Mouse (Mus musculus) heart, embryonic 13.5 days (tissue): ENCODE measurements at regions not wholly inside any gene's neighbourhood (a gene's known extent, or its start where the extent isn't known, plus 50 kb on each side); places are given as distances from the start of the nearest gene placed in this dataset.

Source experiments
- ATAC-seq: fragments of 200-750 bp; cut with Nextera tagmentation; 2 replicates; pipeline ENCODE4 v1.8.0; 2017; ENCODE audit warnings: moderate TSS enrichment; ENCODE audit not compliant: insufficient number of reproducible peaks, low FRiP score, low TSS enrichment; ENCODE audit errors: extremely low read depth
- H3K27ac ChIP-seq: fragments of 300-500 bp; sonication (generic); replicated peaks from 2 replicates; pipeline ENCODE4 v1.5.1; 2015; ENCODE audit warnings: moderate library complexity, mild to moderate bottlenecking, inconsistent platforms
- H3K27me3 ChIP-seq: fragments of 300-500 bp; sonication (generic); replicated peaks from 2 replicates; pipeline ENCODE4 v1.6.1; 2015; ENCODE audit warnings: mild to moderate bottlenecking, inconsistent platforms
- H3K36me3 ChIP-seq: fragments of 300-500 bp; sonication (generic); 2 replicates; pipeline ENCODE4 v1.6.1; 2015; ENCODE audit warnings: mild to moderate bottlenecking, inconsistent platforms
- H3K4me1 ChIP-seq: fragments of 300-500 bp; sonication (generic); 2 replicates; pipeline ENCODE4 v1.6.1; 2015; ENCODE audit warnings: inconsistent platforms
- H3K4me2 ChIP-seq: fragments of 300-500 bp; sonication (generic); 2 replicates; pipeline ENCODE4 v1.6.1; 2015; ENCODE audit warnings: inconsistent platforms, mild to moderate bottlenecking, moderate library complexity
- H3K4me3 ChIP-seq: fragments of 300-500 bp; sonication (generic); 2 replicates; pipeline ENCODE4 v1.5.1; 2015; ENCODE audit warnings: moderate library complexity, mild to moderate bottlenecking, inconsistent platforms
- H3K9ac ChIP-seq: fragments of 300-500 bp; sonication (generic); 2 replicates; pipeline ENCODE4 v1.6.1; 2015; ENCODE audit warnings: inconsistent platforms, mild to moderate bottlenecking, moderate library complexity
- H3K9me3 ChIP-seq: fragments of 300-500 bp; sonication (generic); 2 replicates; pipeline ENCODE4 v1.6.1; 2016; ENCODE audit warnings: inconsistent platforms
- WGBS: fragments of 180-500 bp; shearing (Covaris S2); methylation state at CpG from one replicate; pipeline ENCODE4 v1.1.7; 2015; ENCODE audit warnings: mixed read lengths; 5-methylcytosine and 5-hydroxymethylcytosine counted together

- 78% methylated on average over 4 of the region's 4 CpGs for WGBS
- Histone ChIP-seq H3K36me3 (no peaks in the 10 kb centered on the region), H3K27me3 (no peaks in the 10 kb centered on the region), H3K4me1 (no peaks in the 10 kb centered on the region), H3K4me3 (no peak overlapping the region), H3K27ac (no peak overlapping the region), H3K9ac (no peak overlapping the region), H3K4me2 (no peak overlapping the region), H3K9me3 (no peaks in the 10 kb centered on the region)
- ATAC-seq, result no peak
Measured at GRCm38 (mm10) chr3:52586418-52586817, 318.3 kb downstream of the Foxo1 start.

- Histone ChIP-seq H3K4me3 (no peak overlapping the region), H3K27me3 (no peaks in the 10 kb centered on the region; the same call in 1 of the 2 replicates), H3K9me3 (no peaks in the 10 kb centered on the region), H3K9ac (no peak overlapping the region), H3K36me3 (no peaks in the 10 kb centered on the region), H3K4me2 (no peak overlapping the region), H3K4me1 (no peaks in the 10 kb centered on the region), H3K27ac (no peak overlapping the region)
- 66% methylated on average over 3 of the region's 3 CpGs for WGBS
- ATAC-seq, result no peak
Measured at GRCm38 (mm10) chr3:52579917-52580316, 311.8 kb downstream of the Foxo1 start.

- WGBS, result 79% methylated on average over 3 of the region's 3 CpGs
- Histone ChIP-seq H3K4me1 (no peaks in the 10 kb centered on the region), H3K36me3 (no peaks in the 10 kb centered on the region), H3K9me3 (no peaks in the 10 kb centered on the region), H3K27me3 (no peaks in the 10 kb centered on the region; the same call in 1 of the 2 replicates), H3K9ac (no peak overlapping the region), H3K4me3 (no peak overlapping the region), H3K4me2 (no peak overlapping the region), H3K27ac (no peak overlapping the region)
- no peak for ATAC-seq
Measured at GRCm38 (mm10) chr3:52579096-52579495, 311.0 kb downstream of the Foxo1 start.

- Histone ChIP-seq H3K27ac (no peak overlapping the region), H3K36me3 (no peaks in the 10 kb centered on the region), H3K9me3 (no peaks in the 10 kb centered on the region), H3K4me2 (no peak overlapping the region), H3K4me3 (no peak overlapping the region), H3K9ac (no peak overlapping the region), H3K27me3 (no peaks in the 10 kb centered on the region; the same call in 1 of the 2 replicates), H3K4me1 (0 out of 2 replicates have a peak, but pooled peaks cover 3% of the 10 kb centered on the region)
- WGBS, result 62% methylated on average over 6 of the region's 6 CpGs
- no peak for ATAC-seq
Measured at GRCm38 (mm10) chr3:52576703-52577244, 308.6 kb downstream of the Foxo1 start.

- no peak overlapping the region for H3K4me2 ChIP-seq
- 0 out of 2 replicates have a peak, but pooled peaks cover 3% of the 10 kb centered on the region for H3K4me1 ChIP-seq
- no peak for ATAC-seq
- H3K9ac ChIP-seq, result no peak overlapping the region
- WGBS, result 77% methylated on average over 8 of the region's 8 CpGs
- H3K27me3 ChIP-seq, result no peaks in the 10 kb centered on the region; the same call in 1 of the 2 replicates
- H3K4me3 ChIP-seq, result no peak overlapping the region
- H3K27ac ChIP-seq, result no peak overlapping the region
- H3K9me3 ChIP-seq, result no peaks in the 10 kb centered on the region
- no peaks in the 10 kb centered on the region for H3K36me3 ChIP-seq
Measured at GRCm38 (mm10) chr3:52575237-52575798, 307.2 kb downstream of the Foxo1 start.

- Histone ChIP-seq H3K4me1 (0 out of 2 replicates have a peak, but pooled peaks cover 3% of the 10 kb centered on the region), H3K9ac (no peak overlapping the region), H3K4me3 (no peak overlapping the region), H3K27me3 (no peaks in the 10 kb centered on the region; the same call in 1 of the 2 replicates), H3K27ac (no peak overlapping the region), H3K36me3 (no peaks in the 10 kb centered on the region), H3K9me3 (no peaks in the 10 kb centered on the region), H3K4me2 (no peak overlapping the region)
- no peak for ATAC-seq
- WGBS, result 63% methylated on average over 6 of the region's 6 CpGs
Measured at GRCm38 (mm10) chr3:52574341-52574740, 306.2 kb downstream of the Foxo1 start.

- Histone ChIP-seq H3K9ac (no peak overlapping the region), H3K9me3 (no peaks in the 10 kb centered on the region), H3K27me3 (no peaks in the 10 kb centered on the region; the same call in 1 of the 2 replicates), H3K27ac (no peak overlapping the region), H3K4me3 (no peak overlapping the region), H3K4me1 (0 out of 2 replicates have a peak, but pooled peaks cover 3% of the 10 kb centered on the region), H3K36me3 (no peaks in the 10 kb centered on the region), H3K4me2 (no peak overlapping the region)
- ATAC-seq, result no peak
- 59% methylated on average over 6 of the region's 6 CpGs for WGBS
Measured at GRCm38 (mm10) chr3:52573806-52574205, 305.7 kb downstream of the Foxo1 start.

- 0 out of 2 replicates have a peak, but pooled peaks cover 3% of the 10 kb centered on the region for H3K4me1 ChIP-seq
- H3K4me2 ChIP-seq, result no peak overlapping the region
- WGBS, result 72% methylated on average over 11 of the region's 11 CpGs
- no peaks in the 10 kb centered on the region for H3K9me3 ChIP-seq
- no peaks in the 10 kb centered on the region; the same call in 1 of the 2 replicates for H3K27me3 ChIP-seq
- no peak overlapping the region for H3K9ac ChIP-seq
- no peaks in the 10 kb centered on the region for H3K36me3 ChIP-seq
- no peak overlapping the region for H3K27ac ChIP-seq
- no peak for ATAC-seq
- no peak overlapping the region for H3K4me3 ChIP-seq
Measured at GRCm38 (mm10) chr3:52572514-52573485, 304.7 kb downstream of the Foxo1 start.

GRCm38 (mm10) chr3:52567606-52568372 is 299.7 kb downstream of the Foxo1 start:
- no peak for ATAC-seq
- WGBS, result 72% methylated on average over 9 of the region's 9 CpGs
- 0 out of 2 replicates have a peak, but pooled peaks cover 9% of the 10 kb centered on the region for H3K4me1 ChIP-seq

GRCm38 (mm10) chr3:52563595-52563994 is 295.5 kb downstream of the Foxo1 start:
- H3K4me1 ChIP-seq, result 0 out of 2 replicates have a peak, but pooled peaks cover 9% of the 10 kb centered on the region
- no peaks in the 10 kb centered on the region for H3K36me3 ChIP-seq
- no peak overlapping the region for H3K27ac ChIP-seq
- H3K9ac ChIP-seq, result no peak overlapping the region
- H3K9me3 ChIP-seq, result no peaks in the 10 kb centered on the region
- no peaks in the 10 kb centered on the region for H3K27me3 ChIP-seq
- 65% methylated on average over 5 of the region's 5 CpGs for WGBS
- no peak overlapping the region for H3K4me3 ChIP-seq
- no peak for ATAC-seq
- no peak overlapping the region for H3K4me2 ChIP-seq

More at GRCm38 (mm10) chr3:52567606-52568372, 299.7 kb downstream of the Foxo1 start:
- no peak overlapping the region for H3K4me2 ChIP-seq
- no peak overlapping the region for H3K27ac ChIP-seq
- H3K36me3 ChIP-seq, result no peaks in the 10 kb centered on the region
- H3K9ac ChIP-seq, result no peak overlapping the region
- H3K9me3 ChIP-seq, result no peaks in the 10 kb centered on the region
- no peak overlapping the region for H3K4me3 ChIP-seq
- no peaks in the 10 kb centered on the region for H3K27me3 ChIP-seq
